Mouse (Mus musculus): ENCODE results near the gene Prkaca.

Prkaca gene

DNA sequence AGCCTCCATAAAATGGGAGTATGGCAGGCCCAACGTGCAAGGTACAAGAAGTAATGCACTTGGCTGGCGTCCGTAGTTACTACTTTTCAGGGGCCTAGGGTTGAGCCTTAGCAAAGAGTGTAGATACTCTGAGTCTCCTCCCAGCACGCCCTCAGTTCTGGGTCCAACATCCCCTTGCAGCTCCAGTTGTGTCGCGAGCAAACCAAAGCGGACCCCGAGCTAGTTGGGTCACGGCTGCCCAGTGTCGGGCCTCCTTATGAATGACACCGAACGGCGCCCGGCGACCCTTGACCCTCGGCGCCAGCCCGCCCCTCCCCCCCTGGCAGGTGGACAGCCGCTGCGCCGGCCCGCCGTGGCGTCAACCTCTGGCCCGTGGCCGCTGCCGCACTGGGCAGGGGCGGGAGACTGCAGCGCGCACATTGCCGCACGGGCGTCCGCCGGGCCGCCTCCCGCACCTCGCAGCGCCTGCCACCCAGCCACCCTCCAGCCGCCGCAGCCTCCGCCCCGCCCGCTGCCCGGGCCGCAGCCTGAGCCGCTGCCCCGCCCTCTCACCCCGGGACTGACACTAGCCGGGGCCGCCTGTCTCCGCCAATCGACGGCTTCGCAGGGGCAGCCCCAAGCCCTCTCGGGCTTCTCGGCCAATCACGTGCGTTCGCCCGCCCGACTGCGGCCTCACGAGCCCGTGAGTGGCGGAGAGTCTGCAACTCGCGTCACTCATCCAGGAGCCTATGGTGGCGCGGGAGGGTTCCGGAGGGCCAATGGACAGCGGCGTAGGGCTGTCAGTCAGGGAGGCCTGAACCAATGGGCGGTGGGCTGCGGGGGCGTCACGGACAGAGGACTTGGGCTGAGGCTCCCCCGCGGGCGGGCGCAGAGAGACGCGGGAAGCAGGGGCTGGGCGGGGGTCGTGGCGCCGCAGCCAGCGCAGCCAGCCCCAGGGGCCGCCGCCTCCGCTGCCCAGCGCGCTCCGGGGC lies at the start of gene Prkaca:
Prkaca (plus strand) TSS at position 844 of the 971 bp plus-strand sequence.
- DNase-seq, result peak; percentile 98

DNA sequence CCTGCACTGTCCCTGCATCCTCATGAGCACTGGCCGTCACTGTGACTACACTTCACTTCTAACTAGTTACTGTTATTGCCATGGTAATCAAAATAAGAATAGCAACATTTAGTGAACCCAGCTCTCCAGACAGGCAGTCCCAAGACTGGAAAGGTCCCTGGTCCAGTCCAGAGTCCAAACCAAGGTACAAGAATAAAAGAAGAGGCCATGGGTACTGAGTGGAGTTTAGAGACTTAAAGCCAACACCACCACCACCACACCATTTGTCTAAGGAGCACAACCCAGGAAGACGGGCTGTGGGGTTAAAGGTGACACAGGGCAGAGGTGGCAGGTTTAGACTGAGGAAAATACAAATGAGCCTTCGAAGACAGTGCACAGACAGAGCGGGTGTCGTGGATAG lies 48.2 kb upstream of the Prkaca start:
- DNase-seq, result no peak

DNA sequence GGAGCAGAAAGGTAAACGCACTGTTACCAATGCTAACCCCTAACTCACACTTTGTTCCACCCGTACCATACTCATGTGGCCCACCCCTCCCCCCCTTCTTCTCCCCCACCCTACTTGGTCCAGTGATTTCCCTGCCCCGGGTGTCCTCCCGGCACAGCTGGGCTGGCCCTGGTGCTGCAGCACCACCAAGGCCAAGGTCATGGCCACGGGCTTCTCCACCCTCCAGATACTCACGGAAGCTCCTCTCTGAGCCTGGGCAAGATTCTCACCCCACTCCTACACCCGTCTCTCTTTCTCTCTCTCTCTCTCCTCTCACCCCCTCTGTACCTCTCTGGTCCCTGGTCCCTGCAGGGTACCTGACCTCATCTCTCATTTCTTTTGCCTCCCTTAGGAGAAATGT lies 46.5 kb upstream of the Prkaca start:
- no peak for DNase-seq

- DNase-seq, result peak; percentile 1 to 6
Observed at GRCm38 (mm10) chr8:83934222-83934621, 38.6 kb upstream of the Prkaca start.

DNA sequence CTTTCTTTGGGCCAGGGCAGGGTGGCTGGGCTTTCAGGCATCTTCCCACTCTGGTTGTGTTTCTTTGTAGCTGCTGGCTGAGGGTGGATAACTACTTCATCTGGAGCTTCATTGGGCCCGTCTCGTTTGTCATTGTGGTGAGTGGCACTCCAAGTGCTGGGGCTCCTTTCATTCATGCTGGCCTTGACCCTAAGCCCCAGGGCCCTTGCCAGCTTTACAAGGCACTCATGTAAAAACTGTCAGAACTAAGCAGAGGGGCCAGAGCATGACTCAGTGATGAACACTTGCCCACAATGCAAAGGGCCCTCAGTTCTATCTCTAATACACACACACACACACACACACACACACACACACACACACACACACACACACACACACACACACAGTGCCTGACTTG lies 37.8 kb upstream of the Prkaca start:
- peak in 1 of 2 experiments; percentile 1 for DNase-seq

DNA sequence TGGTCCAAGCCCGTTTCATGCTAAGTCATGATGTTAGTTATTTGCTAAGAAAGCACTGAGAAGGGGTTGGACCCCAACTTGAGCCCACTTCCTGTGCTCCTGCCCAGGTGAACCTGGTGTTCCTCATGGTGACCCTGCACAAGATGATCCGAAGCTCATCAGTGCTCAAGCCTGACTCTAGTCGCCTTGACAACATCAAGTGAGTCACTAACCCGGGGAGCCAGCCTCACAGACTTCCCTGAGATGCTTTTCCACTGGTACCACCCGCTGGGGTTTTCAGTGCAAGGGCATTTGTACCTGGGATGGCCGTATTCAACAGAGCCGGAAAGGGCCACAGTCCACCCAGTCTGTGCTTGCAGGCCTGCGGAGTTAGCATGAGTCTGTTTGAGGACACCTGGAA lies 37.4 kb upstream of the Prkaca start:
- DNase-seq, result peak; percentile 5

- DNase-seq, result no peak
Observed at GRCm38 (mm10) chr8:83937645-83938044, 35.1 kb upstream of the Prkaca start.

DNA sequence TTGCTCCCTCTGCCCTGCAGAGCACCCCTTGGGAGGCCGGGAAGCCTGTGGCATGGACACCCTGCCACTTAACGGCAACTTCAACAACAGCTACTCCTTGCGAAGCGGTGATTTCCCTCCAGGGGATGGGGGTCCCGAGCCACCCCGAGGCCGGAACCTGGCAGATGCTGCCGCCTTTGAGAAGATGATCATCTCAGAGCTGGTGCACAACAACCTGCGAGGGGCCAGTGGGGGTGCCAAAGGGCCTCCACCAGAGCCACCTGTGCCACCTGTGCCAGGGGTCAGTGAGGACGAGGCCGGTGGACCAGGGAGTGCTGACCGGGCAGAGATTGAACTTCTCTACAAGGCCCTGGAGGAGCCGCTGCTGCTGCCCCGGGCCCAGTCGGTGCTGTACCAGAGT lies 34.5 kb upstream of the Prkaca start:
- peak; percentile 13 to 22 for DNase-seq

- peak in 1 of 2 experiments; percentile 20 for DNase-seq
Observed at GRCm38 (mm10) chr8:83941066-83941677, 31.6 kb upstream of the Prkaca start.

- no peak for DNase-seq
Observed at GRCm38 (mm10) chr8:83942446-83942845, 30.3 kb upstream of the Prkaca start.

- DNase-seq, result no peak
Observed at GRCm38 (mm10) chr8:83945540-83945939, 27.3 kb upstream of the Prkaca start.

DNA sequence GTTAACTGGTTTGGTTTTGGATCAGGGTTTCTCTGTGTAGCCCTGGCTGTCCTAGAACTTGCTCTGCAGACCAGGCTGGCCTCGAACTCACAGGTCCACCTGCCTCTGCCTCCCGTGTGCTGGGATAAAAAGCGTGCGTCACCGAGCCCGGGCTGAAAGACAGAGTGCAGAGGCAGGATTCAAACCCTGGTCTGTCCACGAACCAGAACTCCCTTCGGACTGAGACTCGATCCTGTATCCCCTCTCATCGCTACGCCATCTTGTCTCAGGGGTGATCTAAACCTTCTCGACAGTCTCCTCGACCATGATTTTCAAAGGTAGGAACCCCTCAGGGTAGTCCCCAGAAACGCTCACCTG lies 18.1 kb upstream of the Prkaca start:
- DNase-seq, result peak in 1 of 2 experiments; percentile 45

- peak; percentile 98 to 99 for DNase-seq
Observed at GRCm38 (mm10) chr8:83955106-83955957, 17.5 kb upstream of the Prkaca start, which contains the start of the genes Gm10644 and Asf1b. Gm10644 (minus strand) TSS chr8:83955205. Asf1b (plus strand) TSS chr8:83955507.

DNA sequence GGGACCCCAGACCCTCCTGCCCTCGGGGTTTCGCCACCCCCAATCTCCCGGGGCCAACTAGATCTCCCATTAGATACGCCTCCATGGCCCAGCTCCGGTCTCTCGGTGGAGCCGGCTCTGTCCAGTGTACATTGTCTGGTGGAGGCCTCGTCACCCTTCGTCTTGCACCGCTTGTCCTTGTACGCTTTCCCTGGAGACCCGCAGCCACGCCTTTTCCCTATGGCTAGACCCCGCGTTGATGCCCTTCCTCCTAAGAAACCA lies 16.9 kb upstream of the Prkaca start:
- DNase-seq, result no peak

- no peak for DNase-seq
Observed at GRCm38 (mm10) chr8:83956789-83957188, 16.0 kb upstream of the Prkaca start.

DNA sequence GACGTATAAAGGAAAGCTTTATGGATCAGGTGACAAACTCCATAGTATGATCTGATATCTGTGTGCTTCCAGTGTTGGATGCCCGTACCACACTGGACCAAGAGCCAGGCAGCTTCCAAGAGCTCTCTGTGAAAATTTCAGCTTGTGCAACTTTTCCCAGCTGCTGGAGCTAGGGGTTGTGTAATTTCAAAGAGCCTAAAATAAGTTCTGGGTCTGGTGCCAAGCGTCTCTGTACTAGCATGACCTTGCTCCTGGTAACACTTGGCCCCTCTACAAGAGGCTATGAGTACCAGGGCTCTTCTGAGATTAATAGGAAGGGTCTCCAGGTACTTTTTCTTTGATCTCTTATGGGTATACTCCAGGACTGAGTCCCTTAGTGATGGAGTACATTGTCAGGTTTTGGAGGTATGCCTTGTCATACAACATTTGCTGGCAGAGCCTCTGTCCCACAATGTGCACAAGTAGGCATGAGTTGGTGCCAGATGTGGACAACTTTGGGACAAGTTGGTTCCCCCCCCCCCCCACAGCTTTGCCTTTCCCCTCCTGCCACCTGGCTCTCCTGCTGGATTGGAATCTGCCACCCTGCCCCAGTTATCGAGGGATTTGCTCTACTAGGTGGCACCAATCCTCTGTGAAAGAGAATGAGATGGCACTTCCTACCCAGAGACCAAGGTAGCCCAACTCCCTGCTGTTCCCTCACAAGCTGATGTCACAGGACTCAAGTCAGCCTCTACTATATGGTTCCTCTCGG lies 8.6 kb upstream of the Prkaca start:
- DNase-seq, result no peak

GRCm38 (mm10) chr8:83967701-83968100 lies 5.1 kb upstream of the Prkaca start:
- DNase-seq, result no peak

GRCm38 (mm10) chr8:83971121-83971520 lies 1.7 kb upstream of the Prkaca start:
- no peak for DNase-seq

GRCm38 (mm10) chr8:83971661-83972060 lies 1.1 kb upstream of the Prkaca start:
- DNase-seq, result no peak

DNA sequence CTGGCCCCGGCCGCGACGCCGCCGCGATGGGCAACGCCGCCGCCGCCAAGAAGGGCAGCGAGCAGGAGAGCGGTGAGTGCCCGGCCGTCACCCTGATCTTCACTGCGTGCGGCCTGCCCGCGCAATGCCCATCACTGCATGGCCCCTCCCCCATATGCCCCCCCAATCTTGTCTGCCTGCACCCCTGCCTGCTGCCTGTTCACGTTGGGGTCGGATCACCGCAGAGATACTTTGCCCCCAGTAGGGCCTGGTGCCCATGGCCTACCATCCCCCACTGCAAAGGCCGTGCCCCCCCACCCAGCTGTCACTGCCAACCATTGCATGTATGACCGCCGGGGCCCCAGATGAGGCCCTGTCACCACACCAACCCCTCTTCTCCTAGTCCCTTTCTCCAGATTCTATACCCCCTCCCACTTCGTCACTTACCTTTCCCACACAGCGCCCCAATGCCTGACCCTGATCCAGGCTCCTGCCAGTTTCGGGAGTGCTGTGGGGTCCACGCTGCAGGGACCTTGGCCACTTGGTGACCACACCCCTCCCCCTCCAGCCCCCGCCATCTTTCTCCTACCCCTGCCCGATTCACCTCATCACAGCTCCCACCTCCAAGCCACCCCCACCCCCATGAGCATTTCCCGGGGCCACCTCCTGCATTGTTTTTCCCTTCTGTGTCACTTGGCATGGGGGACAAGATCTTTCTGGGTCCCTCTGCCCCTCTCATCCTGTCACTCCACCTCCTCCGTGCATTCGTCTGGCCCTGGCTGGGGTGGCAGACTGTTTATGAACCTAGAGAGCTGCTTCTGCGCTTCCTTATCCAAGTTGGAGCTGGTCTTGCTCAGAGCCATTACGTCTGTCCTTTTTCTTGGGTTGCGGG lies 603 bp downstream of the Prkaca start:
- peak; percentile 64 to 77 for DNase-seq

GRCm38 (mm10) chr8:83974521-83974920 lies 1.7 kb downstream of the Prkaca start:
- DNase-seq, result no peak

All from cerebellum, postnatal 14 days (tissue).